Mouse (Mus musculus) E14TG2a.4 (cell line): Measurements from ENCODE around the gene Il21r.

ENCODE experiments used
- H3K27me3 ChIP-seq: 2 replicates; pipeline ENCODE4 v1.6.1; 2014; ENCODE audit warnings: low read length, control low read depth; ENCODE audit not compliant: insufficient read depth
- H3K36me3 ChIP-seq: 2 replicates; pipeline ENCODE4 v1.6.1; 2014; ENCODE audit warnings: low read length, control low read depth; ENCODE audit not compliant: insufficient read depth
- H3K4me1 ChIP-seq: replicated peaks from 2 replicates; pipeline ENCODE4 v1.6.1; 2014; ENCODE audit warnings: low read depth, low read length, control low read depth
- H3K4me3 ChIP-seq: replicated peaks from 2 replicates; pipeline ENCODE4 v1.5.1; 2014; ENCODE audit warnings: mild to moderate bottlenecking, low read length
- H3K9me3 ChIP-seq: 2 replicates; pipeline ENCODE4 v1.6.1; 2014; ENCODE audit warnings: low read length, control low read depth
- CTCF ChIP-seq: conservative IDR thresholded peaks from 2 replicates; pipeline ENCODE4 v1.5.1; 2014; ENCODE audit warnings: low read length
- NANOG ChIP-seq: IDR thresholded peaks from 2 replicates; pipeline ENCODE4 v1.6.1; 2014; ENCODE audit warnings: borderline replicate concordance, low read length, mixed read lengths
- POU5F1 ChIP-seq: IDR thresholded peaks from 2 replicates; pipeline ENCODE4 v1.6.1; 2014; ENCODE audit warnings: low read length, borderline replicate concordance

Il21r gene

DNA sequence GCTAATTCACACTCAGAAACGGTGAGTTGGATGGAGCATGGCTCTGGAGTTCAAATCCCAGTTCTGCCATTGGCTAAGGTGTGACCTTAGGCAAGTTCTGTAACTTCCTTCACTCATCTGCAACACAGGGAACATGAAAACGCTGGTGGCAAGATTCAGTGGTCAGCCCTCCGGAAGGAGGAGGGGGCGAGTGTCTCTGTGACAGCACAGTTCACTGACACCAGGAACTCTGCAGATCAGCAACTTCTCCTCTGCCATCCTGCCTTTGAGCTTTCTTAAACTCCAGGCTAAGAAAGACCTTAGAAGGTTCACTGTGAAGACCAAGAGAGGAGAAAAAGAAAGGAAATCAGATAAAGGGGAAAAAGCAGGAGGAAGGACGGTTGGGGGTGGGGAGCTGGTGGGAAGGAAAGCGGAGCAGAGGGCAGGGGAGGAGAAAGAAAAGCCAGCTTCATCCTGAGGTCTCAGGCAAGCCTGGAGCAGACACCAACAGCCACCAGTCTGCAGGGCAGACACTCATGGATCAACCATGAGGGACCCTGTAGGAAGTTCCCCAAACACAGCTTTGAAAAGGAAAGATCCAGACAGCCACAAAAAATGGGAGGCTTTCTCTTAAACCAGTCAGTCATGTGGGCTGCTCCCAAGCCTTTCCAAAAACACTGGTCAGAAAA, 2.5 kb upstream of the Il21r start:
- Histone ChIP-seq H3K27me3 (peaks cover 21% of the 10 kb centered on the region), H3K4me1 (no peaks in the 10 kb centered on the region), H3K36me3 (no peaks in the 10 kb centered on the region), H3K9me3 (peaks cover 7% of the 10 kb centered on the region; the same call in 1 of the 2 replicates), H3K4me3 (no peak overlapping the region)
- no peak for TF ChIP-seq CTCF
- no peak for TF ChIP-seq POU5F1
- no peak for TF ChIP-seq NANOG

DNA sequence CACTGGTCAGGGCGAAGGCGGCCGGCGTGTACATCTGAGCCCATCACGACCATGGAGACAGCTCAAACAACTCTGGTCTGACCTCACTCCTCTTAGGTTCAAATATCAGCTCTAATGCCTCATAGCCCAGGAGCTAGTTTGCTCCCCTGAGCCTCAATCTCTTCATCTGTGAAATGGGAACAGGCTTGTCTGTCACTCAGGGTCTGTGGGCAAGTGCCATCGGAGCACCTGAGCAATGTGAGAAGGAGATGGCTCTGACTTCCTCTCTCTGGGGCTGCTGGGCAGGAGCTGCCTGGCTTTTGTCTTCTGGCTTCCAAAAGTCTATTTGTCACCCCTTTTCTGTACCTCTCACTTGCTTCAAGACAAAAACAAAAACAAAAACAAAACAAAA, 2.0 kb upstream of the Il21r start:
- Histone ChIP-seq H3K4me1 (no peaks in the 10 kb centered on the region), H3K9me3 (peaks cover 7% of the 10 kb centered on the region; the same call in 1 of the 2 replicates), H3K36me3 (no peaks in the 10 kb centered on the region), H3K27me3 (peaks cover 21% of the 10 kb centered on the region), H3K4me3 (no peak overlapping the region)
- no peak for TF ChIP-seq POU5F1
- no peak for TF ChIP-seq CTCF
- no peak for TF ChIP-seq NANOG

- peaks cover 7% of the 10 kb centered on the region; the same call in 1 of the 2 replicates for H3K9me3 ChIP-seq
- TF ChIP-seq NANOG, result no peak
- TF ChIP-seq POU5F1, result no peak
- no peak for TF ChIP-seq CTCF
- H3K4me1 ChIP-seq, result no peaks in the 10 kb centered on the region
- no peaks in the 10 kb centered on the region for H3K36me3 ChIP-seq
- H3K27me3 ChIP-seq, result peaks cover 24% of the 10 kb centered on the region
- no peak overlapping the region for H3K4me3 ChIP-seq
Measured at GRCm38 (mm10) chr7:125601821-125602448, 1.3 kb upstream of the Il21r start.

DNA sequence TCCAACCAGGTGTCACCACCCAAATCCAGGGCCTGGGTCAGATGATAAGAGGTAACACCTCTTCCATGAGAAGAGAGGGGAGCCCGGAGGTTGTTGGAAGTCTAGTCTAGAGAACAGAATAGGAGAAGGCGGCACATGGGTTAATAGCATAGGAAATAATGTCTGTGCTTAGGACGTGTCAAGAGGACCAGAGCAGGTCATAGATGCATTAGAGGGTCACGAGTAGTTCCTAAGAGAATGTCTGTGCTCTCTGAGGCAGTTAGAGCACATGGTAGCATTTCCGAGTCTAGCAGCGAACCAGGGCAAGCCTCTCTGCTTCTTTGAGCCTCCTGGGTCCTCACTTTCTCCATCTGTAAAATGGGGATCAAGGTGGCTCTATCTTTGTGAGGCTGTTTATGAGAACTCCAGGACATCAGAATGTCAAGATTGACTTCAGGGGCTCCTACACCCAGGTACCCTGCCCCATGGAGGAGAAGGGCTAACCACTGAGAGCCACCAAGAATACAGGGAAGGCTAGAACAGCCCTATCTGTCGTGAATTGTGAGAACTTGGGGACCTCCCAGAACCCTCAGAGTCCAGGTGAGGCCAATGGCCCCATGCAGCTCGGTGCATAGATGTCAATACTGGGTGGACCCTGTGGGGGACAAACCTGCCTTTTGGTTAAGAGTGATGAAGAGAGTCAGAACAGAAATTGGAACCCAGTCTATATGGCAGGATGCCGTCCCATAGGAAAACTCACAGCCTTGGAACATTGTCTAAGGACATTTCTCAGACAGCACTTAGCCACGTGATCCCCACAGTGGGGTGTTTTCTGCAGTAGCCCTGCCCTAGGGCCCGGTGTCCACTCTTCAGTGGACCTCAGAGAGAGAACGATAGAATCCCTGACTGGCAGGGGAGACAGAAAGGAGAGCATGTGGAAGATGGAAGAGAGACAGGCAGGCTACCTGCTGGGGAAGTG, 1.4 kb downstream of the Il21r start:
- no peaks in the 10 kb centered on the region for H3K4me1 ChIP-seq
- H3K36me3 ChIP-seq, result no peaks in the 10 kb centered on the region
- no peak for TF ChIP-seq CTCF
- TF ChIP-seq NANOG, result no peak
- TF ChIP-seq POU5F1, result no peak
- H3K4me3 ChIP-seq, result no peak overlapping the region
- peaks cover 24% of the 10 kb centered on the region for H3K27me3 ChIP-seq
- H3K9me3 ChIP-seq, result peaks cover 7% of the 10 kb centered on the region; the same call in 1 of the 2 replicates

DNA sequence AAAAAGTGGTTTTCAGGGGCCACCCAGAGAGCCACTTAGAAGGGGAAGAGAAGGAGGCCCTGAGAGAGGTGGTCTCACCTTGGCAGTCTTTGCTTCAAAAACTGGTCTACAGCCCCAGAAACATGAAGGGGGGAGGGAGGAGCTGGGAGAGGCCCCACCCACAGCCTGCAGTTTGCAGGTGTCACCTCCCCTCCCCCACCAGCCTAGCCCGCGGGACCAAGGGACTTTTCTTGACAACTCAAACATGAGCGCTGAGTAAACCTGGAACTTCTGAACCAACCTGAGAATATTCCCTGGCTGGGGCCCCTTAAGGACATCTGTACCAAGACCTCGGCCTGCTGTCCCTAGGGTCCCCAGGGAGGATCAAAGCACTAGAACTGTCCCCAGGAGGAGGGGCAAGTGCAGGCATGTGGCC, 2.5 kb downstream of the Il21r start:
- TF ChIP-seq POU5F1 (no peak), NANOG (no peak), CTCF (no peak)
- Histone ChIP-seq H3K27me3 (peaks cover 23% of the 10 kb centered on the region), H3K4me1 (no peaks in the 10 kb centered on the region), H3K4me3 (no peak overlapping the region), H3K36me3 (no peaks in the 10 kb centered on the region), H3K9me3 (peaks cover 7% of the 10 kb centered on the region; the same call in 1 of the 2 replicates)

DNA sequence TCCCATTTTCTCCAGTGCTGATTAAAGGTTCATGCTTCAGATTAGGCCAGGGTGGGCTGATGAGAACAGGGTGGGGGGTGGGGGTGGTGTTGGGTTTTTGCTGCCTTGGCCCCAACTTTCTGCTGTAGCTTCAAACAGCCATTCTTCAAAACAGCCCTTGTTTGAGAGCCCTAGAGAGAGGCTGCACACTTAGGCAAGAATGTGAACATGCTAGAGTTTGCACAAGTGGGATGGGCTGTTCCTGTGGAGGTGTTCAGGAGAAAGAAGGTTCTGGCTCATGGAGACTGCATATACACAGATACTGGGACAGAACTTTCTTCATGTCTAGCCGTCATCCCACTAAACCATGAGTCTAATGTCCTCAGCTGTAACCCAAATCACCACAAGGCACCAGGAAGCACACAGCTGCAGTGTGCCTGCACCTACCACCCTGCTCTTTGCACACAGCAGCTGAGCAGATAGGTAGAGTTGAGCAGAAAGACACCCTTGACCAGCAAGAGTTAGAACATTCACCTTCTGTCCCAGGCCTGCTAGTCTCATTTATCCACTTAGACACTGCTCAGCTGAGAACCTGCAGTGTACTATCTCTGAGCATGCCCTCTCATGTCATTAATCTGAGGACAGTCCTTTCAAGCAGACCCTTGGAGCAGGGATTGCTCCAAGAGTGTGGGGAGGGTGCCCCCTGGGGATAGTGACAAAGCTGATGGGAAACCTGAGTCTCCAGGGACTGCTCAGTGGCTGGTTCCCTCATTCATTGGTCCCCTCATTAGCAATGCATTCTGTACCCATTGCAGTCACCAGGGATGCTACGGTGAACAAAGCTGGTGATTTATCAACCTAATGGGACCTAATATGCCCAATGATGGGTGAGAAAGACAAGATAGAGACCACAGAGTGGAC, 3.3 kb downstream of the Il21r start:
- Histone ChIP-seq H3K36me3 (no peaks in the 10 kb centered on the region), H3K4me1 (no peaks in the 10 kb centered on the region), H3K9me3 (peaks cover 7% of the 10 kb centered on the region; the same call in 1 of the 2 replicates), H3K27me3 (peaks cover 16% of the 10 kb centered on the region), H3K4me3 (no peak overlapping the region)
- TF ChIP-seq CTCF, result no peak
- TF ChIP-seq NANOG, result no peak
- no peak for TF ChIP-seq POU5F1

DNA sequence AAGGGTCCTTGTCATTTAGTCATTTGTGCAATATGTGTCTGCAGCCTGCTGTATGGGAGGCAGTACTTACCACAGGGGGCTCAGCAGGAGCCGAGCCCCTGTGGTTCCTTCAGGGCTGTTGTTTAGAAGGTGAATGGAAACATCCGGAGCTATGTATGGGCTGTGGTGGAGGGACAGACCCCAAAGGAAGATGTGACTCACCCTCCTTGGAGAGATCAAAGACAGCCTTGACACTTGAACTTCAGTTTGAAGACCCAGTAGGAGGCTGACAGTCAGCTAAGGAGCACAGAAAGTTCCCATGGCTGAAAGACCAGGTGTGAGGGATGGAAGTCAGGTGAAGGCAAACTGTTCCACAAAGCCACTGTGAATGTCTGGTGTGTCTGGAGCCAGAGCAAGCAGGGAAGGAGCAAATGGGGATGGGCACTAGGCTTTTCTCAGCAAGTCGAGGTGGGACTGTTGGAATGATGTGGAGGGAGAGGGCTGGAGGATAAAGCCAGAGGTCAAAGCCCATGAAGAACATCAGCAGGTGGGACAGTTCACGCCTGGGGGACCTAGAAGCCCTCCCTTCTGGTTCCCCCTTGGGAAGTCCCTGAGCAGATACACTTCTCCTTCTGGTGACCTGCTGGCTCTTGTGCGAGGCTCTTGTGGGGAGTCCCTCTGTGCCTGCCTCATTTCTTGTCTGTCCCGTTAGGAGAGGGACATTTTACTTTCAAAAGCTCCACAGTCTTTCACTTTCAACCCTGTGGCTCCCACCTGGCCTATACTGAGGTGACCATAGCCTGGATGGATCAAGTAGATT, 4.4 kb downstream of the Il21r start:
- TF ChIP-seq CTCF (no peak), POU5F1 (no peak), NANOG (no peak)
- H3K36me3 ChIP-seq, result no peaks in the 10 kb centered on the region
- no peaks in the 10 kb centered on the region for H3K4me1 ChIP-seq
- H3K4me3 ChIP-seq, result no peak overlapping the region
- H3K9me3 ChIP-seq, result peaks cover 7% of the 10 kb centered on the region; the same call in 1 of the 2 replicates
- H3K27me3 ChIP-seq, result peaks cover 8% of the 10 kb centered on the region
